Comparison of ENCODE assay signal across 9 mouse cellular contexts in the genomic region with DNA sequence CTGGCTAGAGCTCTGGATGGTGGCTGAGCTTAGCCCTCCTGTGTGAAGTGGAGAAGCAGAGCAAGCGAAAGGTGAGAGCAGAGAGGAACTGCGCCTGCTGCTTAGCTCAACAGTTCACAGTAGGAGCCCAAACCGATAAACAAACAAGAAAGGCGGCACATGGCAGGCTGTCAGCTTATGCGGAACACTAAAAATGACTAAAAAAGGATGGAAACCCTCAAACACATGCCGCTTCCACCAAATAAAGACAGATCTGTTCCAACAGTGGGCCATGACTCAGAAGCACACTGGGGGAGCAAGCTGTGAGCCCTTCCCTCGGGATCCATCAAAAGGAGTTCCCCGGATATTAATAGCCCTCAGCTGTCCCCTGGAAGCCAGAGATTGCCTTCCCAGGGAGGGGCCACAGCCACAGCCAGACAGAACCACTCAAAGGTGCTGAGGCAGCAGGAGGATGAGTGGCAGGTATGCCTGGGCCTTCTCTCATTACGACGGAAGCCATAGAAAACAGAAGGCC. TPM values are rescaled to one million over a fixed set of nuclear protein-coding genes. Genes with fewer than 3 reads are reported as not detected.
DNase-seq lines count a peak whose midpoint lies in the region; TF ChIP-seq lines count a peak whose summit lies in the region.
"Had no signal": no experiment of that assay in that cellular context is flagged by ENCODE, and none has a peak within 500 bp of the region (broad histone marks: within the 10 kb centered on the region; RNA-seq: fewer than 3 reads in every experiment).

No protein-coding gene starts in this region.

- no peaks in the 10 kb centered on the region for H3K36me3 ChIP-seq in kidney, adult 2 months (ENCODE audit: control insufficient read depth, insufficient read depth, low read length)
- H3K36me3 ChIP-seq: embryonic facial prominence, embryonic 12.5 days had no signal

- TF ChIP-seq CTCF in layer of hippocampus, adult 2 months (conservative IDR thresholded peaks at IDR 0.05), result no peak
- TF ChIP-seq CTCF in kidney, adult 2 months (conservative IDR thresholded peaks at IDR 0.05; ENCODE audit: insufficient read depth, insufficient read length, low read depth, low read length), result no peak

- H3K4me1 ChIP-seq in kidney, adult 2 months (ENCODE audit: control insufficient read depth, insufficient read depth, low read length), result peaks cover 22% of the 10 kb centered on the region; the same call in 1 of the 2 replicates

- no peaks in the 10 kb centered on the region for H3K27me3 ChIP-seq in kidney, adult 2 months (replicated peaks; ENCODE audit: control insufficient read depth, insufficient read depth, low read length)

- TF ChIP-seq POLR2A in kidney, adult 2 months (IDR thresholded peaks at IDR 0.05; ENCODE audit: low read depth, low read length), result no peak

- WGBS in kidney, adult 2 months, result 51% methylated on average over 10 of the region's 10 CpGs

- H3K27ac ChIP-seq in layer of hippocampus, adult 2 months, result peak overlapping the region; percentile 73
- H3K27ac ChIP-seq in kidney, adult 2 months (ENCODE audit: insufficient read depth, low read depth, low read length), result no peak overlapping the region
- H3K27ac ChIP-seq: embryonic facial prominence, embryonic 12.5 days had no signal

- intact Hi-C loops in left cerebral cortex, postnatal 4 days (cut with DNase I), result no loop called here

- H3K4me3 ChIP-seq in layer of hippocampus, adult 2 months, result no peak overlapping the region; the same call in 1 of the 2 replicates
- no peak overlapping the region for H3K4me3 ChIP-seq in kidney, adult 2 months (ENCODE audit: insufficient read depth, low read depth, low read length)
- H3K4me3 ChIP-seq: embryonic facial prominence, embryonic 12.5 days had no signal

- DNase-seq in left cerebral cortex, adult 11 months (ENCODE audit: low spot score), result peak; percentile 35
- no peak for DNase-seq in left cerebral cortex, postnatal 4 days
- peak; percentile 61 for DNase-seq in NIH3T3 (ENCODE audit: low read depth)
- DNase-seq in fibroblast of lung, adult 2 months (ENCODE audit: low read depth), result peak; percentile 55
- DNase-seq in layer of hippocampus, adult 2 months (ENCODE audit: low spot score in 2 of 2), result peak; percentile 67 to 88
- peak; percentile 70 to 77 for DNase-seq in right cerebral cortex, adult 2 months (ENCODE audit: low spot score in 2 of 2)
- no peak for DNase-seq in ovary, postnatal 10 days (ENCODE audit: low spot score)
- no peak for DNase-seq in kidney, adult 2 months

RNA-seq across cellular contexts. Expression of a gene that starts 20.8 kb away (rescaled TPM):
- total RNA-seq in left cerebral cortex, postnatal 4 days (2021), result 10 to 100 TPM; 35.9 to 40.3 TPM
- total RNA-seq in layer of hippocampus, adult 2 months (2021), result 10 to 100 TPM; 24.3 to 33.7 TPM
- 5.4 and 6.6 TPM in 2 replicates for polyA plus RNA-seq in kidney, adult 2 months (2012; rRNA removed)

Comparison
In these comparisons a context has a peak if more than half of its experiments do, and no peak if none do; other contexts are left out.
1. DNase-seq: peak in left cerebral cortex, adult 11 months (single experiment), NIH3T3 (single experiment), fibroblast of lung, adult 2 months (single experiment), layer of hippocampus, adult 2 months (2 of 2) and right cerebral cortex, adult 2 months (2 of 2); none in left cerebral cortex, postnatal 4 days (single experiment), ovary, postnatal 10 days (single experiment) and kidney, adult 2 months (single experiment).